Mouse (Mus musculus): Measurements from ENCODE around the gene Cep135. TPM values are rescaled to one million over a fixed set of nuclear protein-coding genes. Genes with fewer than 3 reads are reported as not detected.

Cep135 gene
- polyA plus RNA-seq, 1 experiment from 2014 or later: 7.0 TPM

GRCm38 (mm10) chr5:76691251-76691650, 102.8 kb downstream of the Cep135 start:
- Histone ChIP-seq H3K4me3 (no peak overlapping the region), H3K4me1 (peaks cover 14% of the 10 kb centered on the region; the same call in 1 of the 2 replicates), H3K27me3 (replicated peaks) (no peaks in the 10 kb centered on the region), H3K9me3 (peaks cover 8% of the 10 kb centered on the region), H3K27ac (no peak overlapping the region), H3K4me2 (replicated peaks) (no peak overlapping the region), H3K36me3 (no peaks in the 10 kb centered on the region), H3K9ac (no peak overlapping the region)
- 58% methylated on average over 5 of the region's 5 CpGs for WGBS
- ATAC-seq (ENCODE audit: low FRiP score, low read depth): no peak

- peaks cover 14% of the 10 kb centered on the region; the same call in 1 of the 2 replicates for H3K4me1 ChIP-seq
- no peak for ATAC-seq (ENCODE audit: low FRiP score, low read depth)
- no peaks in the 10 kb centered on the region for H3K36me3 ChIP-seq
- no peak overlapping the region for H3K4me2 ChIP-seq (replicated peaks)
- H3K27me3 ChIP-seq (replicated peaks): no peaks in the 10 kb centered on the region
- H3K9me3 ChIP-seq: peaks cover 8% of the 10 kb centered on the region
- no peak overlapping the region for H3K4me3 ChIP-seq
- H3K9ac ChIP-seq: no peak overlapping the region
- H3K27ac ChIP-seq: no peak overlapping the region
- 68% methylated on average over 12 of the region's 12 CpGs for WGBS
Observed at GRCm38 (mm10) chr5:76691706-76692424, 103.4 kb downstream of the Cep135 start.

Other genes starting within 250 kb of the Cep135 start
- gene Nmu, start 224.9 kb upstream of the Cep135 start, polyA plus RNA-seq (2016; fragmentation: Nextera tagmentation; extraction: Ambion mirVana): 0.32 TPM in 1 of 2 replicates, not detected in the other
- gene Gm7271, start 104.7 kb upstream of the Cep135 start, polyA plus RNA-seq (2016; fragmentation: Nextera tagmentation; extraction: Ambion mirVana): 2.7 and 5.4 TPM in 2 replicates
- gene Exoc1, start 59.4 kb upstream of the Cep135 start, polyA plus RNA-seq (2016; fragmentation: Nextera tagmentation; extraction: Ambion mirVana): 54.9 and 62.4 TPM in 2 replicates
- gene C530008M17Rik, start 67.8 kb downstream of the Cep135 start, polyA plus RNA-seq (2016; fragmentation: Nextera tagmentation; extraction: Ambion mirVana): 72.6 and 96.6 TPM in 2 replicates

Measured in neural tube, embryonic 12.5 days (tissue).